Mouse (Mus musculus): ENCODE data around the gene Pcolce2. TPM values are rescaled to one million over a fixed set of nuclear protein-coding genes. Genes with fewer than 3 reads are reported as not detected.

The Pcolce2 gene
- polyA plus RNA-seq, 1 experiment from 2014 or later, result 17.0 TPM

- Histone ChIP-seq H3K4me1 (peaks cover 19% of the 10 kb centered on the region), H3K4me3 (no peak overlapping the region), H3K27ac (no peak overlapping the region), H3K9me3 (no peaks in the 10 kb centered on the region), H3K36me3 (no peaks in the 10 kb centered on the region), H3K9ac (no peak overlapping the region), H3K4me2 (replicated peaks) (0 out of 2 replicates have a peak overlapping the region, but pooled peaks have one; percentile 4), H3K27me3 (peaks cover 8% of the 10 kb centered on the region)
- 31% methylated on average over 7 of the region's 7 CpGs for WGBS
- ATAC-seq (ENCODE audit: low FRiP score, low read depth), result no peak
Measured at GRCm38 (mm10) chr9:95744845-95745613, 107.6 kb downstream of the Pcolce2 start.

- 84% methylated on average over 5 of the region's 5 CpGs for WGBS
- Histone ChIP-seq H3K27me3 (peaks cover 20% of the 10 kb centered on the region), H3K4me3 (no peak overlapping the region), H3K9me3 (no peaks in the 10 kb centered on the region), H3K9ac (no peak overlapping the region), H3K27ac (no peak overlapping the region), H3K4me1 (peaks cover 19% of the 10 kb centered on the region), H3K4me2 (replicated peaks) (no peak overlapping the region), H3K36me3 (no peaks in the 10 kb centered on the region)
- no peak for ATAC-seq (ENCODE audit: low FRiP score, low read depth)
Measured at GRCm38 (mm10) chr9:95747298-95747697, 109.9 kb downstream of the Pcolce2 start.

Other genes starting within 250 kb of the Pcolce2 start
- 9.7 and 11.5 TPM in 2 replicates for gene Chst2, start 230.9 kb upstream of the Pcolce2 start, polyA plus RNA-seq (2015; fragmentation: Nextera tagmentation; extraction: Ambion mirVana)
- 158 and 161 TPM in 2 replicates for gene U2surp, start 125.6 kb upstream of the Pcolce2 start, polyA plus RNA-seq (2015; fragmentation: Nextera tagmentation; extraction: Ambion mirVana)
- gene Paqr9, start 77.9 kb upstream of the Pcolce2 start, polyA plus RNA-seq (2015; fragmentation: Nextera tagmentation; extraction: Ambion mirVana), result 0.10 and 0.24 TPM in 2 replicates
- gene Trpc1, start 112.8 kb downstream of the Pcolce2 start, polyA plus RNA-seq (2015; fragmentation: Nextera tagmentation; extraction: Ambion mirVana), result 2.0 and 3.2 TPM in 2 replicates
- gene Pls1, start 207.7 kb downstream of the Pcolce2 start, polyA plus RNA-seq (2015; fragmentation: Nextera tagmentation; extraction: Ambion mirVana), result 2.6 and 2.8 TPM in 2 replicates
- gene Atr, start 220.0 kb downstream of the Pcolce2 start, polyA plus RNA-seq (2015; fragmentation: Nextera tagmentation; extraction: Ambion mirVana), result 18.9 and 19.6 TPM in 2 replicates

Data from limb, embryonic 13.5 days (tissue).